Mouse (Mus musculus) retina, postnatal 1 day (tissue): ENCODE data around the gene Krt12.

ENCODE experiments used
- DNase-seq: peaks from one replicate; pipeline ENCODE4 v3.0.0-alpha.2; 2012

The Krt12 gene

DNA sequence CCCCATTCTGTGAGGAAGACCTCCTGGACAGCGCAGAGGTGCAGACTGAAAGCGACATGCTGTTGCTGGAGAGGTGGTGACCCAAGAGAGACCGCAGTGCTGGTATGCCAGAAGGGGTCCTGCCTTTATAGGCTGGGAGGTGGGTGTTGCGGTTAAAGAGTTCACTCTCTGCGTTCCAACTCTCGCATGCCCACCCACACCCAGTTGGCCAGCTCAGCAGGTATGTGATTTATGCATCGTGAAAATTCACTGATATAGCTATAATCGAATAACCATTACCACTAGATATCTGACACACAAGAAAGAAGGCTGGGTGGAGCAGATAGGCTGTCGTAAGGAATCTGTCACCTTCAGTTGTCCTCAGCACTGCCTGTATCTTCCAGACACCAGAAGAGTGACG, at the start of gene Krt12:
Gene Krt12, minus strand, starts transcription at position 101 of the 400 bp plus-strand sequence.
- DNase-seq: no peak

DNA sequence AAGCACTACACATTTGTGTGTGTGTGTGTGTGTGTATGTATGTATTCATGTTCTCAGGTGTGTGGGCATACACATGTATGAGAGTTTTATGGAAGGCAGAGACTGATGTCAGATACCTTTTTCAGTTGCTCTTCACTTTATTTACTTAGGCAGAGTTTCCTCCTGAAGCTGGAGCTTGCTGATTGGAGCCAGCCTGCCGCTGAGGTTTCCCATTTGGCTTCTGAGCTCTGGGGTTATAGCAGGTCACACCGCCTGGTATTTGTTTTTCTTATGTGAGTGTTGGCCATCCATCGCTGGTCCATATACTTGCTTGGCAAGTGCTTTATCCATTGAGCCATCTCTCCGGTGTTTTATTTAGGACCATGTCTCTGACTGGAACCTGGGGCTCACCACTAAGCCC, 47.2 kb upstream of the Krt12 start:
- no peak for DNase-seq

- DNase-seq: no peak
Measured at GRCm38 (mm10) chr11:99468566-99468965, 46.5 kb upstream of the Krt12 start.

DNA sequence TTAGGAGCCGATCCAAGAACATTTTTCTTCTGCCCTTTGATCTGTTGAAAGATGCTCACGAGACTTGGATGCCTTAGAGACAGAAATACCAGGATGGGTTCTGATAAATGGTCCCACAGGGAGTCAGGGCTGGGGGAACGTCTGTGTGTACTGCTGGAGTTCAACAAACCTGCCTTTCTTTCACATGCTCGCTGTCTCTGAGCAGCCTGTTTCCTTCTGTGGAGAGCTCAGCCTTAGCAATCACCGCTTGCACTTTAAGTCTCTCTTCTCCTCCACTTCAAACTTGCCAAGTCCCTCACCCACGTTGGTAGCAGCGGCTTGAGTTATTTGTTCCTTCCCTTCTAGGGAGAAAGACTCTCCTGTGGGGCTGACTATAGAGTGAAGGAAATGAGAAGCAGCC, 44.3 kb upstream of the Krt12 start:
- no peak for DNase-seq

DNA sequence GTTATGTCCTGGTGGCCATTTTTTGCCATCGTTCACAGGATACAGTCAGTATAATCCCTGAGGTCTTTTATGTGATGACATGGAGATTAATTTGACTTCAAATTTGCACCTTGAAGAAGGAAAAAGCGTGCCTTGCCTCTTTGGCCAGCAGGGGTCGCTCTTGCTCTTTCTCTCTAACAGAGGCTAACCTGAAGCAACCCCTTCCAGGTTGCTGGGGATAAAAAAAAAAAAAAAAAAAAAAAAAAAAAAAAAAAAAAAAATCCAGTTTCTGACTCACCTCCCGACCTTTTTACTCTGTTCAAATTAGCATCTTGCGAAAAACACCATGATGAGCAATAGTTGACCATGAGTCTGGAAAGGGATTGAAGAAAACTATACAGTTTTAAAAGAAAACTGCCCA, 42.8 kb upstream of the Krt12 start:
- DNase-seq: peak; percentile 86

DNA sequence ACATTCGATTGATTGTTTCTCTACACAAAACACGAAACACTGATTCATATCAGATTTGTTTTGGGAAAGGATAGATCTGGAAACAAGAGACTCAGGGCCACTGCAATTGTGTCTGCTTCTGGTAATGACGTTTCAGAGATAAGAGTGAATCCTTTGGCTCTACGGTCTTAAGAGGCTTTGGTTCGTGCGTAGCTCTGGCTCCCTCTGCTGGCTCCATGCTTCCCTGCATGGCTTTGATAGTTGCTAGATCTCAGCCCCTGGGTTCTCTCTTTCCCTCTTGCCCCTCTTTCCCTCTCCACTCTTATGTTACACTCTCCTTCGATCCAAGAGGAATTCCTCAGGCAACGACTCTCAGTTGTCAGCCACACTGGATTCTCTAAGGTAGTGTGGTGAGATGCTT, 41.1 kb upstream of the Krt12 start:
- peak; percentile 82 for DNase-seq

DNA sequence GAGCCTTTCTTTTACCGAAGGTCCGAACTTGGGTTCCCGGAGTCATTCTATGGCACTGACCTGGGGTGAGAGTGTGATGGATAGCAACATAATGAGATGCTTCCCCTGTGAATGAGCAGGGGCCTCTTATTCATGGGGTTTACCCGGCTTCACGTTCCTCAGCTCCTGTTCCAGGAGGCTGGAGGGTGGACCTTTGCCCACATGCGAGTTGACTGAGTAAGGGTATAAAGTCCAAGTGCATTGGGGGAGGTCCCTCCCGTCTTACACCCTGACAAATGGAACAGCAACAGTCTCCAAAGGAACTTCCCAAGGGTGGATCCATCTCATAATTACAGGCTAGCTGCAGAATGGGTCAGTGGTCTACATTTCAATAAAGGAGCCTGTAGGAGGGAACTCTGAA, 39.7 kb upstream of the Krt12 start:
- no peak for DNase-seq

GRCm38 (mm10) chr11:99458887-99459286, 36.8 kb upstream of the Krt12 start:
- no peak for DNase-seq

- no peak for DNase-seq
Measured at GRCm38 (mm10) chr11:99454759-99455158, 32.7 kb upstream of the Krt12 start.

DNA sequence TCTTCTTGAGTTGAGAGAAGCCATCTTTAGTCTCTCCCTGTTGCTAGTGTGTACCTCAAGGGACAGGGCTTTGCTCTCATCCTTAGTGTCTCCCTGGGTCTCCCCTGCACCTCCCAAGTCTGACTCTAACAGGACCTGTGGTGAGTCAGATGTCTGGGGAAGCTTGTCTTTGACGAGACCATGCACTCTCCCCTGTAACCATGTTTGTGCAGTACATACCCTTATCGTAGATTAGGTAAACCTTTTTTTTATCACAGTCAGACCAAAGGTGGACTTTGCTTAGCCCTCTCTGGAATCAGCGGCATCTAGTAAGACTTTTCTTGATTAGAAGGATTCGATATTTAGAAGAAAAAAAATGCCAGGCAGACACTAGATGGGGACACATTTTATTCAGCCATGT, 32.0 kb upstream of the Krt12 start:
- DNase-seq: no peak

DNA sequence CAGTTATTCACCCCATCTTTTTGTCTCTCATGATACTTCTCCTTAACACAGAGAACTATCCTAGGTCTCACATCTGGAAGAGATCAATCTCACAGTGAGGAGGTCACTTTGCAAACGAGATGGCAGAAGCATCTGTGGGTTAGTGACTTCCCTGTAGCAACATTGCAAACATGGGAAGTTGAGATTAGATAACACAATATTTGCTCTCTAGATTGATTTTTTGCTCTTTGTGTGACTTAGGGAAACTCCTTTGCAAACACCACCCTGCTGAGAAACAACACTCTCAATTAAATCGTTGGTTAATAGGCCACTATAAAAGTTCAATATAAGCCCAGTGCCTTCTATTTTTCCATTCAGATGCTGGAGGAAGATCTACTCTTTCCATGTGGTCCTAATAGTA, 26.7 kb upstream of the Krt12 start:
- no peak for DNase-seq

DNA sequence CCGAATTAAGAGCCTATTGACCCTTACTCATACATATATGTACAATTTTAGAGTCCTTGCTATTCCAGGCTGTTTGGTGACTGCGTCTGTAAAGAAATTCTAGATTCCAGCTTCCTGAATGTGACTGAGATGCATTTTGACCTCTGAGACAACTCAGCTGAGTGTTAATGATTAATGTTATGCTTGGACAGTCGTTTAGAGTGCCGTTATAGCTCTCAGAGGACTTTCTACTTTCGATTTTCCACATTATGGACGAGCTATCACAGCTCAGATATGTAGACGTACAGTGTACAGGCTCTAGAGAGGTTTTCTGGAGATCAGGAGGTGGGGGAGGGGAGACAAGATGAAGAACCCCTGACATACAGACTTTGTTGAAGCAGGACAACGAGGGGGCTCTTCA, 19.2 kb upstream of the Krt12 start:
- no peak for DNase-seq

DNA sequence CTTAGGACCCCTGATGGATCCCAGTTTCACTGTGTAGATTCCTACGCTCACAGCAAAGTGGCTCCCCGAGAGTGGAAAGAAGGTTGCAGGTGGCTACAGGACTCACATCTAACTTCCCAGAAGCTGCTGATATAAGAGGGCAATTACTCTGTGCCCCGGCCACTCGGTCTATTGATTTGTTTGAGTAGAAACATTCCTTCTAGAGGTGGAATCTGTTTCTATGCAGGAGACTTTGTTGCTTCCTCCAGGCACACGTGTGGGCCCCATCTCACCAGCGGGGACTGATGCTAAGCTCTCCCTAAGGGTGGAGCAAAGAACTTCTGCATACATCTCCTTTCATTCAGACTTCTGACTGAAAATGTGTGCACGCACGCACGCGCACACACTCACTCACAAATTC, 17.4 kb upstream of the Krt12 start:
- DNase-seq: no peak

DNA sequence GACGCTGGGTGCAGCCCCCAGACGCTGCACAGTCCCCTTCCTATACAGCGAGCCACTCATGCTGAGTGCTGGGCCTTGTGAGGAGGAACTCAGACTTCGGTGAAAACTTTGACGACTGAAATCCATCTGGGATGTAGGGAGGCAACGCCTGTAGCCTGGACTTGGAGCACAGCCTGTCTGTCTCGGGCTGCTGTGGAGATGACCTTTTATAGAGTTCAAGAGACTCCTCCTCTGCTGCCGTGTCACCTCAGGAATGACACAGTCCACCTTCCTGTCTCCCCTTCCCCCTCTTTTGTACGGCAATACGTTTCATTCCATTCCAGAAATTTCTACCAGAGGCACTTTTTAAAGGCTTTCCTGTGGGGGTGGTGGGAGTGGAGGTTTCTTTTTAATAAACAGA, 15.9 kb upstream of the Krt12 start, which contains the start of gene Krt20:
Gene Krt20, minus strand, starts transcription at position 179 of the 400 bp plus-strand sequence.
- DNase-seq: no peak

DNA sequence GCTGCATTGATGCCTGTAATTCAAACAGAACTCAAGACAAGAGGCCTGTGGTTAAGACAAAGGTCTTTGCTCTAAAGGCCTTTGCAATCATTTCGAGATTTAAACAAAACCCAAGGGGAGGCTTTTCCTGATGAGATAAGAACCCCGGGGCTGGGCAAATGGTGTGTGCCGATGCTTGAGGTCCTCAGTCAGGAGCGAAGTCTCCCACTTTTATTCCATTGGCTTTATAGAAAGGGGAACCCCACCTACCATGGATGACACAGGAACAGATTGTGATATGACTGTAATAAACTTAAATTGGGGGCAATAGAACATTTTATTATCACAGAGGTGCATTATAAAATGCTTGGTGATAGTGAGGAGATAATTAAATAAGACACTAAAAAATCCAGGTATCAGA, 14.6 kb upstream of the Krt12 start:
- no peak for DNase-seq

- DNase-seq: peak; percentile 91
Measured at GRCm38 (mm10) chr11:99430670-99431069, 8.6 kb upstream of the Krt12 start.

DNA sequence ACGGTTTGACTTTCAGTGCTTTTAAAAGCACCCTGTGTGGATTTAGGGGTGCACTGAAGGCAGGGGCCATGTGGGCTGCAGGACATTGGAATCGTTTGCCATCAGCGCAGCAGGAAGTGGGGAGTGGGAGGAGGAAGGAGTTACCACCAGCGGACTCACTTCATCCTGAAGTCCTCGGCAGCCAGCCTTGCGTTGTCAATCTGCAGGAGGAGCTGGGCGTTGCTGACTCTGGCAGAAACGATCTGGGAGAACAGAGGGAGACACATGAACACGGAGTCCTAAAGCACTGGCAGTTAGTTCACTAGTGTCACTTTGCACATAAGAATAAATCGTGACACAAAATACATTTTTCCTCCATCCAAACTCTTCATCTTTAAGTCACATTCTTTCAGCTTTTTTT, 1.5 kb downstream of the Krt12 start:
- no peak for DNase-seq

- no peak for DNase-seq
Measured at GRCm38 (mm10) chr11:99417819-99418218, 4.2 kb downstream of the Krt12 start.

DNA sequence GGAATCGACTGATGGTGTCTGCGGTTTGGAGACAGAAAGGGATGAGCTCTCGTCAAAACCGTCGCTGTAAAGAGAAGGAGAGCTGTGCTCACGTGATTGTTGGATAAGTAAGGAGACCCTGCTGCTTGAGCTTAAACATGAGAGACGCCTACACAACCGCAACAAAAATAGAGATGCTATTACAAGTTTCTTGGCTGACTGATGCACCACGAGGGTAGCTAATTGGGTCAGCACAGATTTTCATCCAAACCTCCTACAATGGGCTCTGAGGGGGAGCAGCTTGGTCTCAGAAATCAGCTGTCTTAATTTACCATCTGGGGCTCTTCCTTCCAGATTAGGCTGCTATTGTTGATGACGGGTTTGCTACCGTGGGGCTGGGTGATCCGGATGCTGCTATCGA, 5.2 kb downstream of the Krt12 start:
- peak; percentile 56 for DNase-seq

GRCm38 (mm10) chr11:99414463-99415147, 7.5 kb downstream of the Krt12 start:
- DNase-seq: no peak

- DNase-seq: peak; percentile 64
Measured at GRCm38 (mm10) chr11:99413247-99413646, 8.8 kb downstream of the Krt12 start.

DNA sequence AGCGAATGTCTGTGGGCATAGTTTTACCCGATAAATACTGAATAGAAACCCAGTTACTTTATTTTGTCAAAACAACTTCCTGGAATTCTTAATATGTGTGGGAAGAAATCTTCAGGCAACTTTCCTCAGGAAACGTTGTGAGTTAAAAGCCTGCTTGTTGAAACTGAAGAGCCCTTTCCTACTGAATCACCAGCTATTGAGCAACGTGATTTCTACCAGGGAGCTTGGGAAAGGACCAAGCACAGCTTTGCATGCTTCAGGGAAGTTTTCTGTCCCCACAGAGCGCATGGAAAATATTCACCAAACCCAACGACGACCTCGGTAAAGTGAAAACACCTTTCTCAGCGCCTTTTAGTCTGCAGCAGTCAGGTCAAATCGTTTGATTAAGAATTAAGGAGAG, 15.9 kb downstream of the Krt12 start:
- no peak for DNase-seq

- DNase-seq: no peak
Measured at GRCm38 (mm10) chr11:99399956-99400549, 22.0 kb downstream of the Krt12 start.

DNA sequence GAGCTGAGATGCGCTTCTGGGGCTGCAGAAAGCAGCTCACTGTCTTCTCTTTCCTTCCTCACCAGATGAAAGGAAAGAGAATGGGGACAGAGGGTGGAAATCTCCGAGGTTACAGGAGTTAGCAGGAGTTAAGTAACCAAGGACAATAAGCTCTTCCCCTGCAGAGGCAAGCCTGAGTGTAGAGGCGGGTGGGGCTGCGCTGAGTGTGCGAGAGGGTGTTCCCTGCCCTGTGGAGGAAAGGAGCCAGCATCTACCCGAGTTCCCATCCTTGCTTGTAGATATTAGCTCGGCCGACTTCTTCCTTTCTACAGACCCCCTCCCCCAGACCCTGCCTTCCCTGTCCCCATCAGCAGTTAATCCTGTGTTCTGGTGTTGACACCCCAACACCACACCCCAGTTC, 23.2 kb downstream of the Krt12 start:
- DNase-seq: no peak

DNA sequence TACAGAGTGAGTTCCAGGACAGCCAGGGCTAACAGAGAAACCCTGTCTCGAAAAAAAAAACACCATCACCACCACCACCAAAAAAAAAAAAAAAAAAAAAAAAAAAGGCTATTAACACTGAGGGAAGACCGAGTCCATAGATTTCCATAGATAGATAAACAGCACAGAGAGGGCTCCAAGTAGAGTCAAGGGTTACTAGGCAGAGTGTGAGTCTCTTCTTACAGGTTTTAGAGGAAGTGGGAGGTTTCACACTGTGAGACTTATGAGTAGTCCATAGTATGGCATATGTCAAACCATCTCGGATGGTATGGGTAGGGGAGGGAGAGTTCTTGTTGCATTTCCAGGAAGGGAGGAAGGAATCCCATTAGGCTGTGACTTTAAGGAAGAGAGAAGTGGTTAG, 24.0 kb downstream of the Krt12 start:
- no peak for DNase-seq
